Mouse (Mus musculus): ENCODE data around the gene Rassf10.

DNA sequence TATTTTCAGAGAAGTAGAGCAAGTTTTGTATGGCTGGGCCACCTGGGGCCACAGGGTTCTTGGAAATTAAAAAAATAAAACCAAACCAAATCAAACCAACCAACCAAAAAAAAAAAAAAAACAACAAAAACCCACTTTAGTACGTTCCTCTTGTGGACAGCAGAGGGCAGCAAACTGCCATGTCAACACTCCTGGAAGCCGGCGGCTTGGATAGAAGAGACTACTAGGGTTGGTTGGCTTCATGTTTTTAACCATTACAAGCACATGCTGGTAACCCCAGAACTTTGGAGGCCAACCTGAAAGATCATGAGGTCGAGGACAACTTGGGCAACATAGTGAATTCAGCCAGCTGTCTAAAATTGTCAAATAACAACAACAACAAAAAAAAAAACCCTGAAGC lies 33.9 kb upstream of the Rassf10 start:
- TF ChIP-seq REST (IDR thresholded peaks at IDR 0.05; ENCODE audit: insufficient read depth, insufficient read length) (no peak), SRF (IDR thresholded peaks at IDR 0.05; ENCODE audit: control insufficient read depth, insufficient read length, low read depth) (no peak), POLR2A (IDR thresholded peaks at IDR 0.05; ENCODE audit: insufficient read length, low read depth) (no peak), MYOG (IDR thresholded peaks at IDR 0.05; ENCODE audit: control insufficient read depth in 1 of 3, insufficient read depth in 1 of 3, insufficient read length in 2 of 3, low read depth in 2 of 3) (no peak), MAX (IDR thresholded peaks at IDR 0.05; ENCODE audit: low read depth) (no peak), USF1 (IDR thresholded peaks at IDR 0.05; ENCODE audit: low read depth) (no peak), MYOD1 (IDR thresholded peaks at IDR 0.05; ENCODE audit: control insufficient read depth in 1 of 3, insufficient read length in 2 of 3, low read depth in 2 of 3) (no peak), CEBPB (IDR thresholded peaks at IDR 0.05; ENCODE audit: insufficient read depth, poor library complexity, severe bottlenecking) (no peak), E2F4 (IDR thresholded peaks at IDR 0.05; ENCODE audit: insufficient read depth) (no peak), TCF12 (IDR thresholded peaks at IDR 0.05; ENCODE audit: insufficient read depth, poor library complexity, severe bottlenecking) (no peak)

Data from myocyte (in vitro differentiated cells).